Mouse (Mus musculus) spleen, adult 2 months (tissue): ENCODE data around the gene Gm37240.

Source experiments
- CTCF ChIP-seq: fragments of 200-500 bp; IDR thresholded peaks from 2 replicates; pipeline ENCODE4 v1.5.1; 2011; ENCODE audit warnings: mild to moderate bottlenecking, inconsistent platforms; ENCODE audit not compliant: insufficient read depth, insufficient read length, insufficient replicate concordance; ENCODE audit errors: extremely low read depth
- POLR2A ChIP-seq: fragments of 200-500 bp; IDR thresholded peaks from 2 replicates; pipeline ENCODE4 v1.6.1; 2011; ENCODE audit warnings: low read depth, low read length, inconsistent platforms

DNA sequence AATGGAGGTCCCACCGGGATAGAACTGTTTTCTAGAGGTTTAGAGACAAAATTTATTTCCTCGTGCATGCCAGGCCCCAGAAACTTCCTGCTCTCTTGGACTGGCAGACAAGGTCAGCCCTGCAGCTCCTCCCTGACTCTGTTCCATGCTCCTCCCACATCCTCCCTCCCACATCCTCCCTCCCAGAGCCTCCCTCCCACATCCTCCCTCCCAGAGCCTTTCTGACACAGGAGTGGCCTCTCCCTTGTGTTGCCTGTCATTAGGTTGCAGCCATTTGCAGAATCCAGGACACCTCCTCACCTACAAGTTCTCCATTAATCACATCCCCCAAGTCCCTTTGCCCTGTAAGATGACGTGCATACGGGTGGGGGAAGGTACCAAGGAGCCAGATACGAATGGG lies 404.7 kb downstream of the Gm37240 start:
- TF ChIP-seq CTCF (no peak), POLR2A (no peak)
